Mouse (Mus musculus): ENCODE results near the gene Ccdc82. TPM values are rescaled to one million over a fixed set of nuclear protein-coding genes. Genes with fewer than 3 reads are reported as not detected.

The Ccdc82 gene
- polyA plus RNA-seq, 1 experiment from 2014 or later, result 13.6 TPM

DNA sequence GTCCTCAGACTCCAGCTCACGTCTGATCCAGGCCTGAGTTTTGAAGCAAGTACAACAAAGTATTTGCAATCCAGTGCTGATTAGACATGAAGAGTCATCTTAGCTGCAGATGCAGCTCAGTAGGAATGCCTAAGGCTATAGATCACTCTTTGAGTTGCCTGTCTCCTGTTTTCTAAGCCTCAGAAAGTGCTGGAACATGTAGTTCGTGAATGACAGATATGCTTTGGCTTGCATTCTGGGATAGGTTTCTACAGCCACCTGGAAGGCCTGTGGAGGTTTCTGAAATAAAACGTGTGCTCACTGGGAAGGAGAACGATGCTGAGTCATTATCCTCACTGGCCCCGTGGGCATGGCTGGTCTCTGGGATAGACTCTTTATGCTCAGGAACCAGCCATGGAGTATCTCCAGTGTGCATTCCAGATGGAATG lies 67.8 kb downstream of the Ccdc82 start:
- 74% methylated on average over 5 of the region's 5 CpGs for WGBS
- H3K4me2 ChIP-seq, result no peak overlapping the region
- H3K36me3 ChIP-seq, result no peaks in the 10 kb centered on the region
- no peaks in the 10 kb centered on the region for H3K27me3 ChIP-seq
- peaks cover 11% of the 10 kb centered on the region for H3K4me1 ChIP-seq (replicated peaks)
- ATAC-seq (ENCODE audit: low FRiP score, low read depth), result no peak
- no peak overlapping the region for H3K27ac ChIP-seq (replicated peaks)
- H3K4me3 ChIP-seq, result no peak overlapping the region
- H3K9me3 ChIP-seq, result no peaks in the 10 kb centered on the region
- no peak overlapping the region for H3K9ac ChIP-seq

DNA sequence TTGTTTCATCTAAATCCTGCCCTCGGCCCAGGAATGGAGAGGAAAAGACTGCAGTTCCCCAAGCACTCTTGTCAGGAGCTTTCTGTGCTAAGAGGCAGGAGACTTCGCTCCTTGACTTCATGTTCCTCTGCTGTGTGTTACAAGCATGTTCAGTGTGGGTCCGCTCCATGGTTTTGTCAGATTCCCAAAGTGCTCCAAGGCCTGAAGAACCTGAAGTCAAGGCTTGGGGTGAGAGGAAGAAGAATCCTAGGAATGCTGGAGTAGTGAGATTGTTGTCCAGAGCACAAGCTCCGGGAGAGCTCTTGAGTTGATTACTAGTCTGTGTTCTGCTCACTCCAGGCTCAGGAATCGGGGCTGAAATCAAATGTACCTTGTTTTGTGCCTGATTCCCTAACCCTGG lies 68.6 kb downstream of the Ccdc82 start:
- Histone ChIP-seq H3K9ac (no peak overlapping the region), H3K4me3 (no peak overlapping the region), H3K27me3 (no peaks in the 10 kb centered on the region), H3K4me1 (replicated peaks) (peaks cover 4% of the 10 kb centered on the region), H3K27ac (replicated peaks) (no peak overlapping the region), H3K36me3 (no peaks in the 10 kb centered on the region), H3K4me2 (no peak overlapping the region), H3K9me3 (no peaks in the 10 kb centered on the region)
- no peak for ATAC-seq (ENCODE audit: low FRiP score, low read depth)
- WGBS, result 88% methylated on average over 5 of the region's 5 CpGs

DNA sequence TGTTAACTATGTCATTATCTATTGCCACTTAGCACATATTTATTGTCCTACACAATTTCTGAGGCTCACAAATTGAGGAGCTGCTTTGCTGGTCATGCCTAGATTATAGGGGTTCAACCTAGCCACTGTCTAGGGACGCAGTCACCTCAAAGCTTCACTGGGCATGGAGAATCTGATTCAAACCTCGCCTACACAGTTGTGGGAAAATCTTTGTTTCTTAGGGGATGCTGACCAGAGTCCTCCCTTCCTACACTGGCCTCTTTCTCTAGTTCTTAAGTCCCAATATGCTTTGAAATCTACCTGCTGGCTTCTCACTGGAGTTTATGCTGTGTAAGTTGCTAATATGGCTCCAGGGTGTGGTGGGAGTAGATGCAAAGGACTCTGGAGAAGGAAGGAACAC lies 72.8 kb downstream of the Ccdc82 start:
- Histone ChIP-seq H3K27me3 (no peaks in the 10 kb centered on the region), H3K9ac (no peak overlapping the region), H3K4me2 (no peak overlapping the region), H3K36me3 (no peaks in the 10 kb centered on the region), H3K4me3 (no peak overlapping the region), H3K4me1 (replicated peaks) (no peaks in the 10 kb centered on the region), H3K9me3 (no peaks in the 10 kb centered on the region), H3K27ac (replicated peaks) (no peak overlapping the region)
- WGBS, result 90% methylated on average over 2 of the region's 2 CpGs
- ATAC-seq (ENCODE audit: low FRiP score, low read depth), result no peak

DNA sequence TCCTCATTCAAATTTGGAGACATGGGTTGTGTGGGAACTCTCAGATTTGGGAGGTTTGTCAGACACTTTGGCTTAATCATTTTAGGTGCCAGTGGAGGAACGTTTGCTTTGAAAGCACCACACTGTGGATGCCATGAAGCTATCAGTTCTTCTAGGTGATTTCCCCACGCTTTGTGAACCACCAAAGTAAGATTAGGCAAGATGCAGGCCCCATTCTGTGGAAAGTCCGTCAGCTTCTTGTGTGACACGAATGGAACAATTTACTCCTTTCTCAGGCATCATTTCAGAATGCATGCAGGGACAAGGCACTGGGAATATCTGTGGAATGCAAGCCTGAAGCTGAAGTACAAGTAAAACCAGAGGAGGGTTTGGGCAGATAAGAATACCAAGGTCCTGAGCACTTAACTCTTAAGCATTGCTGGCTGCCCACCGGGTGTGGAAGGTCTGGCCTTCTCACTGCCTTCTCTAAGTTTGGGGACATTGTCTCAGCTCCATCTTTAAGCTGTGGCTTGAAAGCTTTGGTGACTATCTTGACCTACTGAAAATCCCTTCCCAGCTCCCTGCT lies 74.1 kb downstream of the Ccdc82 start:
- H3K9me3 ChIP-seq, result no peaks in the 10 kb centered on the region
- no peak overlapping the region for H3K9ac ChIP-seq
- no peaks in the 10 kb centered on the region for H3K4me1 ChIP-seq (replicated peaks)
- H3K4me2 ChIP-seq, result no peak overlapping the region
- no peak for ATAC-seq (ENCODE audit: low FRiP score, low read depth)
- 86% methylated on average over 5 of the region's 5 CpGs for WGBS
- H3K27ac ChIP-seq (replicated peaks), result no peak overlapping the region
- no peak overlapping the region for H3K4me3 ChIP-seq
- H3K36me3 ChIP-seq, result no peaks in the 10 kb centered on the region
- H3K27me3 ChIP-seq, result no peaks in the 10 kb centered on the region

DNA sequence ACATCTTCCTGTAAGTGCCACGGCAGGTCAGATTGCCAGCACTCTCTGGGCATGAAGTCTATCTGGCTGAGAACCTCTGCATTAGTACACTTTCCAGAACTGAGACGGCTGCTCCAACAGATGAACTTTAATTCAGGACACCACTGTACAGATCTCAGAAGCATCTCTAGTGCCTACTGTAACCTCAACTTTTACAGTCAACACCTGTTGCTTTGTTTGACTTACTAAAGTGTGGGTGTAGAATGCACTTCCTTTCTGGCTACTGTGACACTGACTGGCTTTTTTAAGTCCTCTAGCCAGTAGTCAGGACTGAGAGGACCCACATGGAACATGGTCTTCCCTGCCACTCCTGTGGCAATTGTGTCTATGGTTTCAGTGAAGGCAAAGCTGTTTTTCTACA lies 76.3 kb downstream of the Ccdc82 start:
- H3K27me3 ChIP-seq, result no peaks in the 10 kb centered on the region
- no peaks in the 10 kb centered on the region for H3K4me1 ChIP-seq (replicated peaks)
- no peak for ATAC-seq (ENCODE audit: low FRiP score, low read depth)
- H3K27ac ChIP-seq (replicated peaks), result 0 out of 2 replicates have a peak overlapping the region, but pooled peaks have one; percentile 14
- H3K4me2 ChIP-seq, result no peak overlapping the region
- no peak overlapping the region for H3K9ac ChIP-seq
- WGBS, result 79% methylated on average over 2 of the region's 2 CpGs
- H3K9me3 ChIP-seq, result no peaks in the 10 kb centered on the region
- no peaks in the 10 kb centered on the region for H3K36me3 ChIP-seq
- no peak overlapping the region for H3K4me3 ChIP-seq

DNA sequence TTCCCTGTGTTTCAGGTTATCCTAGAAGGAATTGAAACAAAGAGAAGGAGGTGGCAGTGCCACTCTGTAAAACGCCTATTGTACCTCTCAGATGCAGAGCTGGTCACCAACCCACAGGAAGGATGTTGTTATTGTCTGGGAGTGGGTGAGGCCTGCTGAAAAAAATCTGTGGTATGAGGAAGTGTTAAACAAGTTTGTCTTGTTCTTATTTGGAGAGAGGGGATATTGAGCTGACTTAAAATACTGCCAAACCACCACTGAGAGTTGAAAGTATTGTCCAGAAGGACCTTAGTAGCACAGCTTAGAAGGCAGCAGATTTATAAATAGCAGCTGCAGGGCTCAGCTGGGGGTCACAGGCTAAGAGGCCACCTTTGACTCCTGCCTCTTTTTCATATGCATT lies 76.9 kb downstream of the Ccdc82 start:
- Histone ChIP-seq H3K27ac (replicated peaks) (0 out of 2 replicates have a peak overlapping the region, but pooled peaks have one; percentile 14), H3K27me3 (no peaks in the 10 kb centered on the region), H3K4me3 (no peak overlapping the region), H3K4me1 (replicated peaks) (no peaks in the 10 kb centered on the region), H3K36me3 (no peaks in the 10 kb centered on the region), H3K9ac (no peak overlapping the region), H3K9me3 (no peaks in the 10 kb centered on the region), H3K4me2 (no peak overlapping the region)
- ATAC-seq (ENCODE audit: low FRiP score, low read depth), result no peak
- WGBS, result 29% methylated on average over 1 of the region's 1 CpGs

Other genes with a start within 250 kb of the Ccdc82 start
- gene Jrkl, start 1.1 kb upstream of the Ccdc82 start, polyA plus RNA-seq (2015; fragmentation: Nextera tagmentation; extraction: Ambion mirVana), result 10.4 TPM in 2 replicates
- 11.2 and 12.3 TPM in 2 replicates for gene Maml2, start 51.0 kb downstream of the Ccdc82 start, polyA plus RNA-seq (2015; fragmentation: Nextera tagmentation; extraction: Ambion mirVana)
- not detected in 2 replicates for gene Gm17571, start 199.8 kb downstream of the Ccdc82 start, polyA plus RNA-seq (2015; fragmentation: Nextera tagmentation; extraction: Ambion mirVana)